ENCODE assay signal across 27 mouse cellular contexts in the genomic region with DNA sequence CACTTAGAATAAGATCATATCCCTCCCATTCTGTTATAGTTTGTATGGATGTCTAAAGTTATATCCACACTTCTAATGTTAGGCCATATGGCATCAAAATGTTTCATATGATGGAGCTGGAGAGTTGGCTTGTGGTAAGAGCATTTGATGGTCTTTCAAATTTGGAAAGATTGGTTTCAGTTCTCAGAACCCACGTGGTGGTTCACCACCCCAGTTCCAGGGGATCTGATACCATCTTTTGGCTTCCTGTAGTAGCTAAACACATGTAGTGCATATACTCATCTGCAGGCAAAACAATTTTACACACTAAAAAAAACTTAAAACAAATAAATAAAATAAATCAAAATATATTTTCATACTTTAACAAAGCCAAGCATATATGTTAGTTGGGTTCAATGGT. TPM values are rescaled to one million over a fixed set of nuclear protein-coding genes. Genes with fewer than 3 reads are reported as not detected.
DNase-seq lines count a peak whose midpoint lies in the region; ATAC-seq and TF ChIP-seq lines count a peak whose summit lies in the region.
"Had no signal": no experiment of that assay in that cellular context is flagged by ENCODE, and none has a peak within 500 bp of the region (broad histone marks: within the 10 kb centered on the region; RNA-seq: fewer than 3 reads in every experiment).

No protein-coding gene starts in this region.

- TF ChIP-seq RAD21 in CH12.LX (IDR thresholded peaks at IDR 0.05; ENCODE audit: low read depth, low read length): no peak

- in situ Hi-C loops in CH12.LX (cut with MboI; ENCODE audit: low pct_ligation_motif_present, low pct_unique_long_range_greater_than_20kb, low sequenced_read_pairs): no loop called here

- H3K4me1 ChIP-seq in CH12.LX (ENCODE audit: control insufficient read depth in 1 of 2, insufficient read depth in 2 of 2): peaks cover 0 to 22% of the 10 kb centered on the region in 2 experiments; a peak in 2 of 4 replicates
- no peaks in the 10 kb centered on the region for H3K4me1 ChIP-seq in midbrain, embryonic 13.5 days (replicated peaks)
- H3K4me1 ChIP-seq in forebrain, embryonic 15.5 days: no peaks in the 10 kb centered on the region
- H3K4me1 ChIP-seq: forebrain, embryonic 10.5 days; forebrain, embryonic 13.5 days; hindbrain, embryonic 10.5 days; hindbrain, embryonic 13.5 days had no signal

- TF ChIP-seq EP300 in CH12.LX (IDR thresholded peaks at IDR 0.05; ENCODE audit: low read length): peak; percentile 76

- DNase-seq in thymus, postnatal 0 days (ENCODE audit: low spot score): peak; percentile 12
- DNase-seq in thymus, postnatal 25 days: no peak
- DNase-seq in CH12.LX (ENCODE audit: extremely low read depth): peak; percentile 31
- DNase-seq in induced T-regulatory cell, adult 2 months (ENCODE audit: low read depth): peak; percentile 64
- no peak for DNase-seq in frontal cortex, postnatal 25 days (ENCODE audit: low spot score in 2 of 2)
- DNase-seq in embryo, embryonic 11 days: no peak
- DNase-seq: adrenal gland, postnatal 10 days; adrenal gland, postnatal 36 days; B cell, adult 2 months; cerebellum, adult 18-20 months; cerebellum, adult 9-10 months; cerebellum, postnatal 14 days; forebrain, postnatal 0 days; gastrocnemius, postnatal 25 days; heart, adult 18-20 months; heart, postnatal 36 days; kidney, adult 2 months had no signal

- no peak overlapping the region for H3K9ac ChIP-seq in CH12.LX (ENCODE audit: insufficient read depth, low read depth)
- H3K9ac ChIP-seq in midbrain, embryonic 13.5 days (replicated peaks): no peak overlapping the region
- H3K9ac ChIP-seq in forebrain, embryonic 15.5 days (replicated peaks): no peak overlapping the region
- H3K9ac ChIP-seq: forebrain, embryonic 13.5 days; forebrain, postnatal 0 days; hindbrain, embryonic 13.5 days had no signal

- no peaks in the 10 kb centered on the region for H3K79me2 ChIP-seq in CH12.LX (replicated peaks; ENCODE audit: control insufficient read depth, extremely low read depth, insufficient read depth, poor library complexity, severe bottlenecking)

- no peak for ATAC-seq in midbrain, embryonic 13.5 days
- ATAC-seq in forebrain, embryonic 15.5 days (replicated peaks): no peak
- ATAC-seq: forebrain, embryonic 13.5 days; forebrain, postnatal 0 days; hindbrain, embryonic 16.5 days; intestine, postnatal 0 days had no signal

- H3K9me3 ChIP-seq in CH12.LX (replicated peaks; ENCODE audit: low read length): no peaks in the 10 kb centered on the region
- no peaks in the 10 kb centered on the region for H3K9me3 ChIP-seq in midbrain, embryonic 13.5 days
- H3K9me3 ChIP-seq in forebrain, embryonic 15.5 days: no peaks in the 10 kb centered on the region
- H3K9me3 ChIP-seq: forebrain, embryonic 10.5 days; forebrain, embryonic 13.5 days; hindbrain, embryonic 10.5 days; hindbrain, embryonic 13.5 days had no signal

- no peaks in the 10 kb centered on the region for H3K36me3 ChIP-seq in CH12.LX (replicated peaks in 1 of 2; ENCODE audit: control insufficient read depth in 1 of 2, insufficient read depth in 1 of 2, low read length in 1 of 2)
- H3K36me3 ChIP-seq in midbrain, embryonic 13.5 days: no peaks in the 10 kb centered on the region
- H3K36me3 ChIP-seq in forebrain, embryonic 15.5 days: no peaks in the 10 kb centered on the region
- H3K36me3 ChIP-seq: forebrain, embryonic 10.5 days; hindbrain, embryonic 10.5 days; hindbrain, embryonic 13.5 days had no signal

- H3K4me2 ChIP-seq in CH12.LX (ENCODE audit: insufficient read depth, low read depth, poor library complexity, severe bottlenecking): no peak overlapping the region
- H3K4me2 ChIP-seq in midbrain, embryonic 13.5 days (replicated peaks): no peak overlapping the region
- no peak overlapping the region for H3K4me2 ChIP-seq in forebrain, embryonic 15.5 days (replicated peaks)
- H3K4me2 ChIP-seq: forebrain, embryonic 13.5 days; hindbrain, embryonic 13.5 days had no signal

- 86% methylated on average over 1 of the region's 1 CpGs for WGBS in midbrain, embryonic 13.5 days
- WGBS in forebrain, embryonic 15.5 days: 65% methylated on average over 1 of the region's 1 CpGs

- no peak for TF ChIP-seq CTCF in CH12.LX (conservative IDR thresholded peaks at IDR 0.05 in 1 of 2, IDR thresholded peaks at IDR 0.05 in 1 of 2; ENCODE audit: low read depth in 2 of 2, low read length in 2 of 2)

- no peak for TF ChIP-seq POLR2A in CH12.LX (IDR thresholded peaks at IDR 0.05; ENCODE audit: low read depth, low read length)

- H3K27ac ChIP-seq in CH12.LX (ENCODE audit: insufficient read depth, low read depth): no peak overlapping the region
- H3K27ac ChIP-seq in midbrain, embryonic 13.5 days: no peak overlapping the region
- H3K27ac ChIP-seq in forebrain, embryonic 15.5 days (replicated peaks): no peak overlapping the region
- H3K27ac ChIP-seq: forebrain, embryonic 10.5 days; forebrain, embryonic 13.5 days; hindbrain, embryonic 10.5 days; hindbrain, embryonic 13.5 days had no signal

- no peak overlapping the region for H3K4me3 ChIP-seq in CH12.LX (replicated peaks in 1 of 3; ENCODE audit: low read depth in 2 of 3, low read length in 2 of 3, poor library complexity in 1 of 3)
- no peak overlapping the region for H3K4me3 ChIP-seq in midbrain, embryonic 13.5 days (replicated peaks)
- H3K4me3 ChIP-seq in forebrain, embryonic 15.5 days: no peak overlapping the region
- H3K4me3 ChIP-seq: forebrain, embryonic 10.5 days; forebrain, embryonic 13.5 days; hindbrain, embryonic 10.5 days; hindbrain, embryonic 13.5 days had no signal

- no peaks in the 10 kb centered on the region for H3K27me3 ChIP-seq in CH12.LX (replicated peaks)
- no peaks in the 10 kb centered on the region for H3K27me3 ChIP-seq in midbrain, embryonic 13.5 days
- H3K27me3 ChIP-seq in forebrain, embryonic 15.5 days: no peaks in the 10 kb centered on the region
- H3K27me3 ChIP-seq: forebrain, embryonic 13.5 days; hindbrain, embryonic 13.5 days had no signal

- dilution Hi-C loops in CH12.LX (cut with MboI; ENCODE audit: extremely low pct_ligation_motif_present, extremely low pct_unique_long_range_greater_than_20kb, low sequenced_read_pairs): no loop called here

TF ChIP-seq in CH12.LX, 34 proteins besides CTCF, POLR2A, EP300 and RAD21:
- TF ChIP-seq ZMIZ1 (IDR thresholded peaks at IDR 0.05; ENCODE audit: low read depth, low read length): no peak
- TF ChIP-seq MYC (IDR thresholded peaks at IDR 0.05; ENCODE audit: low read depth, low read length): peak; percentile 91
- TF ChIP-seq POLR2AphosphoS2 (IDR thresholded peaks at IDR 0.05; ENCODE audit: low read depth, low read length): no peak
- no peak for TF ChIP-seq NELFE (IDR thresholded peaks at IDR 0.05; ENCODE audit: low read depth, low read length)
- TF ChIP-seq NRF1 (IDR thresholded peaks at IDR 0.05; ENCODE audit: low read depth, low read length): no peak
- no peak for TF ChIP-seq ZNF384 (IDR thresholded peaks at IDR 0.05; ENCODE audit: low read depth, low read length)
- TF ChIP-seq CHD1 (IDR thresholded peaks at IDR 0.05; ENCODE audit: low read depth, low read length): no peak
- no peak for TF ChIP-seq MAZ (IDR thresholded peaks at IDR 0.05; ENCODE audit: low read depth, low read length)
- TF ChIP-seq USF2 (conservative IDR thresholded peaks at IDR 0.05; ENCODE audit: low read depth, low read length): no peak
- peak; percentile 18; the same call in 1 of the 2 replicates for TF ChIP-seq BHLHE40 (IDR thresholded peaks at IDR 0.05; ENCODE audit: low read depth, low read length)
- no peak for TF ChIP-seq TCF12 (IDR thresholded peaks at IDR 0.05; ENCODE audit: low read depth, low read length)
- no peak for TF ChIP-seq TBP (conservative IDR thresholded peaks at IDR 0.05; ENCODE audit: low read depth, low read length)
- TF ChIP-seq MAX (IDR thresholded peaks at IDR 0.05; ENCODE audit: low read length): peak; percentile 88; the same call in 1 of the 2 replicates
- TF ChIP-seq MEF2A (IDR thresholded peaks at IDR 0.05; ENCODE audit: borderline replicate concordance, low read depth, low read length): no peak
- TF ChIP-seq UBTF (IDR thresholded peaks at IDR 0.05; ENCODE audit: low read depth, low read length): no peak
- no peak for TF ChIP-seq SIN3A (IDR thresholded peaks at IDR 0.05; ENCODE audit: low read length)

RNA-seq across cellular contexts. Expression of a gene that starts 21.3 kb away (rescaled TPM):
- polyA plus RNA-seq in thymus, postnatal 0 days (2015; fragmentation: Nextera tagmentation; extraction: Ambion mirVana): 0.14 TPM in 2 replicates
- total RNA-seq in CH12.LX (2012; rRNA removed) (0.04 TPM in 1 of 2 replicates, not detected in the other), CH12.LX (2014; rRNA removed) (not detected in 2 replicates)
- not detected in 2 replicates for polyA plus RNA-seq in CH12.LX (2012; ENCODE audit: insufficient read length, low read depth)
- polyA plus RNA-seq in midbrain, embryonic 13.5 days (2015; fragmentation: Nextera tagmentation; extraction: Ambion mirVana): 0.36 and 0.43 TPM in 2 replicates
- polyA plus RNA-seq in forebrain, embryonic 15.5 days (2015; fragmentation: Nextera tagmentation; extraction: Ambion mirVana): 0.13 and 0.22 TPM in 2 replicates
- total RNA-seq: adrenal gland, adult 18-20 months; MEL had no signal

RNA-seq across cellular contexts. Expression of a gene that starts 58.1 kb away (rescaled TPM):
- 39.4 and 39.7 TPM in 2 replicates for polyA plus RNA-seq in thymus, postnatal 0 days (2015; fragmentation: Nextera tagmentation; extraction: Ambion mirVana)
- total RNA-seq in CH12.LX (2012; rRNA removed) (20.6 and 24.1 TPM in 2 replicates), CH12.LX (2014; rRNA removed) (73.7 and 76.0 TPM in 2 replicates)
- polyA plus RNA-seq in CH12.LX (2012; ENCODE audit: insufficient read length, low read depth): 24.7 and 29.2 TPM in 2 replicates
- polyA plus RNA-seq in midbrain, embryonic 13.5 days (2015; fragmentation: Nextera tagmentation; extraction: Ambion mirVana): 57.5 and 63.1 TPM in 2 replicates
- 76.2 and 82.2 TPM in 2 replicates for polyA plus RNA-seq in forebrain, embryonic 15.5 days (2015; fragmentation: Nextera tagmentation; extraction: Ambion mirVana)

Comparison
In these comparisons a context has a peak if more than half of its experiments do, and no peak if none do; other contexts are left out.
1. DNase-seq: peak in thymus, postnatal 0 days (single experiment), CH12.LX (single experiment) and induced T-regulatory cell, adult 2 months (single experiment); none in thymus, postnatal 25 days (single experiment), frontal cortex, postnatal 25 days (0 of 2) and embryo, embryonic 11 days (single experiment).